Comparison of ENCODE assay signal across 17 mouse cellular contexts in the genomic region with DNA sequence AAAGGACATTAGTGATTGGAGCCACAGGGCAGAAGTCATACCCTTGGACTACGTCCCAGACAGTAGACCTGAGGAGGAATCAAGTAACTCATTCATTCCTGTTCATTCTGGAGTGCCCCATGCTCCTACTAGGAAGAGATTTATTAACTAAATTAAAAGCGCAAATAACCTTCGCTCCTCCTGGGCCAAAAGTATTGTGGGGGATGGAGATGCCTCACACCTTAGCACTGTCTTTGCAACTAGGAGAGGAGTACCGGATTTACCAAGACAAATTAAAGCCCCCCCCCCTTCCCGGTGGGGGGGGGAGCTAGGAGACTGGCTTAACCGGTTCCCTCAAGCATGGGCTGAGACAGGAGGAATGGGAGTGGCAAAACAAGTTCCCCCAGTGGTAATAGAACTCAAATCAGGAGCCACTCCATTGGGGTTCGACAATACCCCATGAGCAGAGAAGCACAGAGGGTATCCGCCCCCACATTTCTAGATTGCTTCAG. TPM values are rescaled to one million over a fixed set of nuclear protein-coding genes. Genes with fewer than 3 reads are reported as not detected.
A peak's percentile ranks its signal among the peaks of the same experiment; 100 is the strongest.
DNase-seq lines count a peak whose midpoint lies in the region; ATAC-seq and TF ChIP-seq lines count a peak whose summit lies in the region.
"Had no signal": no experiment of that assay in that cellular context is flagged by ENCODE, and none has a peak within 500 bp of the region (broad histone marks: within the 10 kb centered on the region; RNA-seq: fewer than 3 reads in every experiment).

No protein-coding gene starts in this region.

- peaks cover 0 to 3% of the 10 kb centered on the region in 2 experiments; a peak in 1 of 4 replicates for H3K36me3 ChIP-seq in MEL (ENCODE audit: control insufficient read depth in 1 of 2, insufficient read depth in 2 of 2, low read length in 2 of 2)
- no peaks in the 10 kb centered on the region for H3K36me3 ChIP-seq in embryonic facial prominence, embryonic 12.5 days
- H3K36me3 ChIP-seq in lung, postnatal 0 days (ENCODE audit: insufficient read depth, low read length), result no peaks in the 10 kb centered on the region
- H3K36me3 ChIP-seq: limb, embryonic 13.5 days; midbrain, embryonic 12.5 days had no signal

- H3K9ac ChIP-seq in MEL (ENCODE audit: control insufficient read depth, low read depth, low read length, poor library complexity, severe bottlenecking), result no peak overlapping the region
- no peak overlapping the region for H3K9ac ChIP-seq in embryonic facial prominence, embryonic 12.5 days
- no peak overlapping the region for H3K9ac ChIP-seq in lung, postnatal 0 days (replicated peaks; ENCODE audit: low read depth)
- H3K9ac ChIP-seq: limb, embryonic 13.5 days; midbrain, embryonic 12.5 days had no signal

- TF ChIP-seq EP300 in MEL (IDR thresholded peaks at IDR 0.05; ENCODE audit: low read depth in 1 of 2, low read length in 2 of 2), result no peak
- 0 out of 2 replicates have a peak, but pooled peaks have one; percentile 51 for TF ChIP-seq EP300 in lung, postnatal 0 days (IDR thresholded peaks at IDR 0.05)

- H3K4me3 ChIP-seq in MEL (ENCODE audit: control insufficient read depth in 1 of 2, insufficient read depth in 1 of 2, low read depth in 2 of 2, low read length in 2 of 2), result no peak overlapping the region
- H3K4me3 ChIP-seq in embryonic facial prominence, embryonic 12.5 days, result no peak overlapping the region
- H3K4me3 ChIP-seq in lung, postnatal 0 days (ENCODE audit: low read depth, low read length), result no peak overlapping the region
- H3K4me3 ChIP-seq: limb, embryonic 13.5 days; midbrain, embryonic 12.5 days had no signal

- WGBS in embryonic facial prominence, embryonic 12.5 days, result 72% methylated on average over 8 of the region's 8 CpGs
- WGBS in lung, postnatal 0 days, result 41% methylated on average over 8 of the region's 8 CpGs

- 0 out of 2 replicates have a peak, but pooled peaks have one; percentile 41 for ATAC-seq in embryonic facial prominence, embryonic 12.5 days (ENCODE audit: insufficient number of reproducible peaks, insufficient read depth, low FRiP score, low TSS enrichment)
- ATAC-seq in lung, postnatal 0 days, result peak; percentile 65
- ATAC-seq: hindbrain, embryonic 16.5 days had no signal

- no peaks in the 10 kb centered on the region for H3K79me2 ChIP-seq in MEL (ENCODE audit: control insufficient read depth, insufficient read depth, low read length, poor library complexity)

- no peak for TF ChIP-seq CTCF in MEL (IDR thresholded peaks at IDR 0.05 in 2 of 3, conservative IDR thresholded peaks at IDR 0.05 in 1 of 3; ENCODE audit: control insufficient read depth in 1 of 3, insufficient read depth in 1 of 3, low read depth in 2 of 3, low read length in 3 of 3, poor library complexity in 1 of 3, severe bottlenecking in 1 of 3)
- TF ChIP-seq CTCF in lung, postnatal 0 days (IDR thresholded peaks at IDR 0.05), result no peak

- peaks cover 7 to 16% of the 10 kb centered on the region in 2 experiments; a peak in 3 of 4 replicates for H3K4me1 ChIP-seq in MEL (ENCODE audit: control insufficient read depth in 1 of 2, insufficient read depth in 2 of 2, low read length in 2 of 2)
- no peaks in the 10 kb centered on the region for H3K4me1 ChIP-seq in embryonic facial prominence, embryonic 12.5 days
- no peaks in the 10 kb centered on the region for H3K4me1 ChIP-seq in lung, postnatal 0 days (ENCODE audit: insufficient read depth, low read depth, low read length)
- H3K4me1 ChIP-seq: limb, embryonic 13.5 days; midbrain, embryonic 12.5 days had no signal

- no peak for DNase-seq in MEL (ENCODE audit: low read depth, low spot score)
- DNase-seq in kidney, postnatal 10 days, result peak; percentile 51
- peak; percentile 64 for DNase-seq in lung, postnatal 0 days (ENCODE audit: low spot score)
- no peak for DNase-seq in retina, postnatal 1 day
- DNase-seq in left cerebral cortex, adult 8-10 months (ENCODE audit: low spot score in 2 of 2), result no peak
- DNase-seq in cerebellum, postnatal 25 days, result no peak
- DNase-seq: adrenal gland, postnatal 36 days; cerebellum, adult 11 months; gastrocnemius, postnatal 10 days had no signal

- no peak for TF ChIP-seq POLR2A in MEL (IDR thresholded peaks at IDR 0.05; ENCODE audit: control insufficient read depth in 1 of 2, insufficient read depth in 1 of 2, low read depth in 1 of 2, low read length in 2 of 2, poor library complexity in 1 of 2)

- H3K4me2 ChIP-seq in embryonic facial prominence, embryonic 12.5 days (replicated peaks), result no peak overlapping the region
- H3K4me2 ChIP-seq in lung, postnatal 0 days (replicated peaks; ENCODE audit: low read depth, low read length), result no peak overlapping the region
- H3K4me2 ChIP-seq: limb, embryonic 13.5 days; midbrain, embryonic 12.5 days had no signal

- peaks cover 2 to 9% of the 10 kb centered on the region in 2 experiments for H3K27me3 ChIP-seq in MEL (ENCODE audit: control insufficient read depth in 1 of 2, insufficient read depth in 2 of 2, low read length in 2 of 2)
- no peaks in the 10 kb centered on the region for H3K27me3 ChIP-seq in embryonic facial prominence, embryonic 12.5 days
- no peaks in the 10 kb centered on the region for H3K27me3 ChIP-seq in lung, postnatal 0 days (replicated peaks; ENCODE audit: insufficient read depth, low read length)
- H3K27me3 ChIP-seq: limb, embryonic 13.5 days; midbrain, embryonic 12.5 days had no signal

- no peaks in the 10 kb centered on the region for H3K9me3 ChIP-seq in MEL (replicated peaks; ENCODE audit: insufficient read depth, low read length)
- H3K9me3 ChIP-seq in embryonic facial prominence, embryonic 12.5 days, result no peaks in the 10 kb centered on the region
- H3K9me3 ChIP-seq in lung, postnatal 0 days (ENCODE audit: low read length), result no peaks in the 10 kb centered on the region
- H3K9me3 ChIP-seq: limb, embryonic 13.5 days; midbrain, embryonic 12.5 days had no signal

- no peak for TF ChIP-seq RAD21 in MEL (IDR thresholded peaks at IDR 0.05; ENCODE audit: low read depth, low read length)

- no peak overlapping the region for H3K27ac ChIP-seq in MEL (ENCODE audit: control insufficient read depth, low read depth, low read length)
- no peak overlapping the region for H3K27ac ChIP-seq in embryonic facial prominence, embryonic 12.5 days
- no peak overlapping the region for H3K27ac ChIP-seq in lung, postnatal 0 days (ENCODE audit: low read length)
- H3K27ac ChIP-seq: limb, embryonic 13.5 days; midbrain, embryonic 12.5 days had no signal

TF ChIP-seq in MEL, 35 proteins besides CTCF, POLR2A, EP300 and RAD21:
- TF ChIP-seq JUND (IDR thresholded peaks at IDR 0.05; ENCODE audit: low read depth, low read length) (0 out of 2 replicates have a peak, but pooled peaks have one; percentile 24), E2F4 (IDR thresholded peaks at IDR 0.05; ENCODE audit: borderline replicate concordance, low read depth, low read length) (no peak), GATA1 (IDR thresholded peaks at IDR 0.05; ENCODE audit: low read depth, low read length) (no peak), ELF1 (IDR thresholded peaks at IDR 0.05; ENCODE audit: low read depth, low read length) (no peak), HCFC1 (IDR thresholded peaks at IDR 0.05; ENCODE audit: low read depth, low read length) (no peak), ZNF384 (IDR thresholded peaks at IDR 0.05; ENCODE audit: low read depth, low read length) (no peak), MYB (IDR thresholded peaks at IDR 0.05; ENCODE audit: low read depth, low read length) (no peak), MAZ (IDR thresholded peaks at IDR 0.05; ENCODE audit: low read depth, low read length) (no peak)
TF ChIP-seq in MEL: peak in this region for 1.

RNA-seq across cellular contexts. Expression of a gene that starts 14.0 kb away (rescaled TPM):
- 35.7 and 60.7 TPM in 2 replicates for total RNA-seq in MEL (2012; rRNA removed)
- 10 to 100 TPM in 1 of 2 experiments, not detected in 1; 67.0 TPM for polyA plus RNA-seq in MEL (2012; ENCODE audit: insufficient read depth in 1 of 2, insufficient read length in 2 of 2, low read depth in 1 of 2, low replicate concordance in 2 of 2, missing spikeins in 1 of 2)
- 0.42 TPM in 1 of 2 replicates, not detected in the other for polyA plus RNA-seq in embryonic facial prominence, embryonic 12.5 days (2016; fragmentation: Nextera tagmentation; extraction: Ambion mirVana)
- 7.8 and 8.5 TPM in 2 replicates for polyA plus RNA-seq in lung, postnatal 0 days (2015; fragmentation: Nextera tagmentation; extraction: Ambion mirVana)
- 1 to 10 TPM in 3 of 4 experiments, under 1 TPM in 1; 0.93 to 2.0 (median 1.4) TPM for total RNA-seq in left cerebral cortex, adult 8-10 months (2022)
- total RNA-seq: layer of hippocampus, postnatal 10 days had no signal
- polyA plus RNA-seq: cortical plate, adult 2 months; forebrain, embryonic 11.5 days had no signal

RNA-seq across cellular contexts. Expression of a gene that starts 20.7 kb away (rescaled TPM):
- 4.8 and 6.6 TPM in 2 replicates for total RNA-seq in MEL (2012; rRNA removed)
- polyA plus RNA-seq in MEL (2012; ENCODE audit: insufficient read depth in 1 of 2, insufficient read length in 2 of 2, low read depth in 1 of 2, low replicate concordance in 2 of 2, missing spikeins in 1 of 2), result 10 to 100 TPM in 1 of 2 experiments, not detected in 1; 13.5 TPM
- polyA plus RNA-seq in embryonic facial prominence, embryonic 12.5 days (2016; fragmentation: Nextera tagmentation; extraction: Ambion mirVana), result 4.3 and 4.4 TPM in 2 replicates
- 16.9 and 19.5 TPM in 2 replicates for polyA plus RNA-seq in lung, postnatal 0 days (2015; fragmentation: Nextera tagmentation; extraction: Ambion mirVana)
- 1 to 10 TPM; 2.1 to 3.7 (median 2.7) TPM for total RNA-seq in left cerebral cortex, adult 8-10 months (2022)

RNA-seq across cellular contexts. Expression of a gene that starts 36.5 kb away (rescaled TPM):
- total RNA-seq in MEL (2012; rRNA removed), result not detected in 2 replicates
- polyA plus RNA-seq in MEL (2012; ENCODE audit: insufficient read depth in 1 of 2, insufficient read length in 2 of 2, low read depth in 1 of 2, low replicate concordance in 2 of 2, missing spikeins in 1 of 2), result not detected
- polyA plus RNA-seq in embryonic facial prominence, embryonic 12.5 days (2016; fragmentation: Nextera tagmentation; extraction: Ambion mirVana), result not detected in 2 replicates
- not detected in 2 replicates for polyA plus RNA-seq in lung, postnatal 0 days (2015; fragmentation: Nextera tagmentation; extraction: Ambion mirVana)
- not detected for total RNA-seq in left cerebral cortex, adult 8-10 months (2022)
- total RNA-seq: adrenal gland, postnatal 36 days; gastrocnemius, postnatal 10 days; layer of hippocampus, postnatal 10 days had no signal
- polyA plus RNA-seq: cortical plate, adult 2 months; forebrain, embryonic 11.5 days; heart, embryonic 14.5 days; hindbrain, embryonic 16.5 days; limb, embryonic 13.5 days; midbrain, embryonic 12.5 days had no signal

Comparison
In these comparisons a context has a peak if more than half of its experiments do, and no peak if none do; other contexts are left out.
1. DNase-seq: peak in kidney, postnatal 10 days (single experiment) and lung, postnatal 0 days (single experiment); none in MEL (single experiment), retina, postnatal 1 day (single experiment), left cerebral cortex, adult 8-10 months (0 of 2) and cerebellum, postnatal 25 days (0 of 2).